Mouse (Mus musculus): ENCODE results near the gene Unc5c. TPM values are rescaled to one million over a fixed set of nuclear protein-coding genes. Genes with fewer than 3 reads are reported as not detected.
A peak's percentile ranks its signal among the peaks of the same experiment; 100 is the strongest.

Gene Unc5c
- polyA plus RNA-seq, 1 experiment from 2014 or later, result 39.3 TPM

- no peak overlapping the region for H3K9ac ChIP-seq (ENCODE audit: low read depth, low read length)
- ATAC-seq (ENCODE audit: low FRiP score, low TSS enrichment), result no peak
- 87% methylated on average over 1 of the region's 1 CpGs for WGBS
- no peak overlapping the region for H3K27ac ChIP-seq (ENCODE audit: low read depth, low read length)
- H3K9me3 ChIP-seq (ENCODE audit: control insufficient read depth, low read length), result no peaks in the 10 kb centered on the region
- H3K27me3 ChIP-seq (ENCODE audit: control insufficient read depth, insufficient read depth, low read length), result no peaks in the 10 kb centered on the region
- no peak overlapping the region for H3K4me2 ChIP-seq (replicated peaks; ENCODE audit: low read depth, low read length)
- H3K36me3 ChIP-seq (ENCODE audit: control insufficient read depth, insufficient read depth, low read length), result no peaks in the 10 kb centered on the region
- no peak overlapping the region for H3K4me3 ChIP-seq (ENCODE audit: low read length)
- H3K4me1 ChIP-seq (ENCODE audit: control insufficient read depth, insufficient read depth, low read length), result no peaks in the 10 kb centered on the region
These were observed 260.4 kb downstream of the Unc5c start for GRCm38 (mm10) chr3:141725432-141725831.

GRCm38 (mm10) chr3:141733844-141734243 is 268.8 kb downstream of the Unc5c start:
- ATAC-seq (ENCODE audit: low FRiP score, low TSS enrichment), result no peak
- Histone ChIP-seq H3K9me3 (ENCODE audit: control insufficient read depth, low read length) (no peaks in the 10 kb centered on the region), H3K27ac (ENCODE audit: low read depth, low read length) (no peak overlapping the region), H3K27me3 (ENCODE audit: control insufficient read depth, insufficient read depth, low read length) (no peaks in the 10 kb centered on the region), H3K4me2 (replicated peaks; ENCODE audit: low read depth, low read length) (no peak overlapping the region), H3K4me1 (ENCODE audit: control insufficient read depth, insufficient read depth, low read length) (no peaks in the 10 kb centered on the region), H3K4me3 (ENCODE audit: low read length) (no peak overlapping the region), H3K9ac (ENCODE audit: low read depth, low read length) (no peak overlapping the region), H3K36me3 (ENCODE audit: control insufficient read depth, insufficient read depth, low read length) (no peaks in the 10 kb centered on the region)
- 54% methylated on average over 6 of the region's 6 CpGs for WGBS

- Histone ChIP-seq H3K4me2 (replicated peaks; ENCODE audit: low read depth, low read length) (no peak overlapping the region), H3K9me3 (ENCODE audit: control insufficient read depth, low read length) (no peaks in the 10 kb centered on the region), H3K9ac (ENCODE audit: low read depth, low read length) (no peak overlapping the region), H3K36me3 (ENCODE audit: control insufficient read depth, insufficient read depth, low read length) (no peaks in the 10 kb centered on the region), H3K4me3 (ENCODE audit: low read length) (no peak overlapping the region), H3K4me1 (ENCODE audit: control insufficient read depth, insufficient read depth, low read length) (no peaks in the 10 kb centered on the region), H3K27me3 (ENCODE audit: control insufficient read depth, insufficient read depth, low read length) (no peaks in the 10 kb centered on the region), H3K27ac (ENCODE audit: low read depth, low read length) (no peak overlapping the region)
- no peak for ATAC-seq (ENCODE audit: low FRiP score, low TSS enrichment)
These were observed 270.3 kb downstream of the Unc5c start for GRCm38 (mm10) chr3:141735285-141735684.

- no peaks in the 10 kb centered on the region for H3K9me3 ChIP-seq (ENCODE audit: control insufficient read depth, low read length)
- H3K4me1 ChIP-seq (ENCODE audit: control insufficient read depth, insufficient read depth, low read length), result no peaks in the 10 kb centered on the region
- H3K27me3 ChIP-seq (ENCODE audit: control insufficient read depth, insufficient read depth, low read length), result no peaks in the 10 kb centered on the region
- H3K27ac ChIP-seq (ENCODE audit: low read depth, low read length), result no peak overlapping the region
- H3K9ac ChIP-seq (ENCODE audit: low read depth, low read length), result no peak overlapping the region
- no peak overlapping the region for H3K4me2 ChIP-seq (replicated peaks; ENCODE audit: low read depth, low read length)
- no peak overlapping the region for H3K4me3 ChIP-seq (ENCODE audit: low read length)
- ATAC-seq (ENCODE audit: low FRiP score, low TSS enrichment), result no peak
- no peaks in the 10 kb centered on the region for H3K36me3 ChIP-seq (ENCODE audit: control insufficient read depth, insufficient read depth, low read length)
These were observed 280.3 kb downstream of the Unc5c start for GRCm38 (mm10) chr3:141745322-141745721.

- Histone ChIP-seq H3K9ac (ENCODE audit: low read depth, low read length) (no peak overlapping the region), H3K9me3 (ENCODE audit: control insufficient read depth, low read length) (no peaks in the 10 kb centered on the region), H3K4me1 (ENCODE audit: control insufficient read depth, insufficient read depth, low read length) (no peaks in the 10 kb centered on the region), H3K27me3 (ENCODE audit: control insufficient read depth, insufficient read depth, low read length) (no peaks in the 10 kb centered on the region), H3K4me2 (replicated peaks; ENCODE audit: low read depth, low read length) (no peak overlapping the region), H3K27ac (ENCODE audit: low read depth, low read length) (no peak overlapping the region), H3K36me3 (ENCODE audit: control insufficient read depth, insufficient read depth, low read length) (no peaks in the 10 kb centered on the region), H3K4me3 (ENCODE audit: low read length) (no peak overlapping the region)
- ATAC-seq (ENCODE audit: low FRiP score, low TSS enrichment), result no peak
- WGBS, result 79% methylated on average over 4 of the region's 4 CpGs
These were observed 283.8 kb downstream of the Unc5c start for GRCm38 (mm10) chr3:141748694-141749381.

- Histone ChIP-seq H3K27ac (ENCODE audit: low read depth, low read length) (no peak overlapping the region), H3K36me3 (ENCODE audit: control insufficient read depth, insufficient read depth, low read length) (no peaks in the 10 kb centered on the region), H3K4me3 (ENCODE audit: low read length) (no peak overlapping the region), H3K9me3 (ENCODE audit: control insufficient read depth, low read length) (no peaks in the 10 kb centered on the region), H3K9ac (ENCODE audit: low read depth, low read length) (no peak overlapping the region), H3K4me1 (ENCODE audit: control insufficient read depth, insufficient read depth, low read length) (no peaks in the 10 kb centered on the region), H3K27me3 (ENCODE audit: control insufficient read depth, insufficient read depth, low read length) (no peaks in the 10 kb centered on the region), H3K4me2 (replicated peaks; ENCODE audit: low read depth, low read length) (no peak overlapping the region)
- WGBS, result 65% methylated on average over 7 of the region's 7 CpGs
- no peak for ATAC-seq (ENCODE audit: low FRiP score, low TSS enrichment)
These were observed 287.2 kb downstream of the Unc5c start for GRCm38 (mm10) chr3:141752172-141752571.

GRCm38 (mm10) chr3:141757259-141757658 is 292.2 kb downstream of the Unc5c start:
- Histone ChIP-seq H3K4me1 (ENCODE audit: control insufficient read depth, insufficient read depth, low read length) (no peaks in the 10 kb centered on the region), H3K36me3 (ENCODE audit: control insufficient read depth, insufficient read depth, low read length) (peaks cover 10% of the 10 kb centered on the region), H3K9ac (ENCODE audit: low read depth, low read length) (no peak overlapping the region), H3K27me3 (ENCODE audit: control insufficient read depth, insufficient read depth, low read length) (no peaks in the 10 kb centered on the region), H3K27ac (ENCODE audit: low read depth, low read length) (no peak overlapping the region), H3K9me3 (ENCODE audit: control insufficient read depth, low read length) (no peaks in the 10 kb centered on the region), H3K4me3 (ENCODE audit: low read length) (no peak overlapping the region), H3K4me2 (replicated peaks; ENCODE audit: low read depth, low read length) (no peak overlapping the region)
- no peak for ATAC-seq (ENCODE audit: low FRiP score, low TSS enrichment)
- WGBS, result 82% methylated on average over 3 of the region's 3 CpGs

GRCm38 (mm10) chr3:141778411-141778919 is 313.4 kb downstream of the Unc5c start:
- Histone ChIP-seq H3K36me3 (ENCODE audit: control insufficient read depth, insufficient read depth, low read length) (no peaks in the 10 kb centered on the region), H3K27me3 (ENCODE audit: control insufficient read depth, insufficient read depth, low read length) (no peaks in the 10 kb centered on the region), H3K4me3 (ENCODE audit: low read length) (no peak overlapping the region), H3K9me3 (ENCODE audit: control insufficient read depth, low read length) (no peaks in the 10 kb centered on the region), H3K9ac (ENCODE audit: low read depth, low read length) (no peak overlapping the region), H3K4me1 (ENCODE audit: control insufficient read depth, insufficient read depth, low read length) (peaks cover 6% of the 10 kb centered on the region), H3K4me2 (replicated peaks; ENCODE audit: low read depth, low read length) (no peak overlapping the region), H3K27ac (ENCODE audit: low read depth, low read length) (peak overlapping the region; percentile 69)
- ATAC-seq (ENCODE audit: low FRiP score, low TSS enrichment), result no peak
- 47% methylated on average over 8 of the region's 8 CpGs for WGBS

- Histone ChIP-seq H3K9ac (ENCODE audit: low read depth, low read length) (no peak overlapping the region), H3K27me3 (ENCODE audit: control insufficient read depth, insufficient read depth, low read length) (no peaks in the 10 kb centered on the region), H3K4me1 (ENCODE audit: control insufficient read depth, insufficient read depth, low read length) (peaks cover 6% of the 10 kb centered on the region), H3K27ac (ENCODE audit: low read depth, low read length) (no peak overlapping the region), H3K9me3 (ENCODE audit: control insufficient read depth, low read length) (no peaks in the 10 kb centered on the region), H3K4me3 (ENCODE audit: low read length) (no peak overlapping the region), H3K36me3 (ENCODE audit: control insufficient read depth, insufficient read depth, low read length) (no peaks in the 10 kb centered on the region), H3K4me2 (replicated peaks; ENCODE audit: low read depth, low read length) (no peak overlapping the region)
- 33% methylated on average over 3 of the region's 3 CpGs for WGBS
- ATAC-seq (ENCODE audit: low FRiP score, low TSS enrichment), result no peak
These were observed 314.2 kb downstream of the Unc5c start for GRCm38 (mm10) chr3:141779186-141779585.

Data from kidney, embryonic 14.5 days (tissue).